Mouse (Mus musculus): ENCODE results near the gene Gm17428. TPM values are rescaled to one million over a fixed set of nuclear protein-coding genes. Genes with fewer than 3 reads are reported as not detected.
"Not testable (repeated sequence)": the region's sequence is repeated elsewhere in the genome, so short reads cannot be mapped to it uniquely, and the experiment has no call there.

Gm17428 gene
- total and polyA plus RNA-seq, 3 experiments: not detected

DNA sequence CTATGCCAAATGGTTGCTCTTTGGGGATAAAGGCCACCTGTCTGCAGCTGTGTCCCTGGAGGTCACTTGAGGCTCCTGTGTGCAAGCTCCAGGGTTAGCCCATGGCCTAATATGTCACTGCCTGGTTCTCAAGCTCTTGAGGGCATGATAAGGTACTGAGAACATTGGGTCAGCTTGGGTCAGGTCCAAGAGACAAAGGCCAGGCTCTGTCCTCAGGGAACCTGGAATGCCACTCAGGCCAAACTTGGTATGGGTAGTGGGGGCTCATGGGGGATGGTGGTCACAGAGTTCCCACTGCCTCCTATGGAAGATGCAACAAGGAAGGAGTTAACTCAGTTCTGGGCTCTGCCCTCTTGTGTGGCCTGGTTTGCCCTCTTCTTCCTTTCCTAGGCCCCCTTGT lies 8.4 kb upstream of the Gm17428 start:
- no peak overlapping the region for H3K9ac ChIP-seq (ENCODE audit: control insufficient read depth, low read depth, low read length, poor library complexity, severe bottlenecking)
- no peak for DNase-seq (ENCODE audit: low read depth, low spot score)
- no peaks in the 10 kb centered on the region for H3K9me3 ChIP-seq (replicated peaks; ENCODE audit: insufficient read depth, low read length)
- no peaks in the 10 kb centered on the region for H3K4me1 ChIP-seq (ENCODE audit: control insufficient read depth in 1 of 2, insufficient read depth in 2 of 2, low read length in 2 of 2)
- H3K27ac ChIP-seq (ENCODE audit: control insufficient read depth, low read depth, low read length): no peak overlapping the region
- TF ChIP-seq ZKSCAN1 (IDR thresholded peaks at IDR 0.05; ENCODE audit: low read depth, low read length): no peak
- TF ChIP-seq TCF12 (IDR thresholded peaks at IDR 0.05; ENCODE audit: low read depth, low read length): no peak
- no peak for TF ChIP-seq USF2 (IDR thresholded peaks at IDR 0.05; ENCODE audit: borderline replicate concordance in 1 of 2, insufficient read depth in 1 of 2, low read depth in 1 of 2, low read length in 2 of 2)
- TF ChIP-seq POLR2AphosphoS2 (IDR thresholded peaks at IDR 0.05; ENCODE audit: low read length): no peak
- no peak for TF ChIP-seq POLR2AphosphoS5 (IDR thresholded peaks at IDR 0.05; ENCODE audit: borderline replicate concordance, low read depth, low read length)
- H3K27me3 ChIP-seq (ENCODE audit: control insufficient read depth in 1 of 2, insufficient read depth in 2 of 2, low read length in 2 of 2): peaks cover 0 to 9% of the 10 kb centered on the region in 2 experiments; a peak in 3 of 4 replicates
- H3K79me2 ChIP-seq (ENCODE audit: control insufficient read depth, insufficient read depth, low read length, poor library complexity): no peaks in the 10 kb centered on the region
- H3K36me3 ChIP-seq (ENCODE audit: control insufficient read depth in 1 of 2, insufficient read depth in 2 of 2, low read length in 2 of 2): no peaks in the 10 kb centered on the region
- H3K4me3 ChIP-seq (ENCODE audit: control insufficient read depth in 1 of 2, insufficient read depth in 1 of 2, low read depth in 2 of 2, low read length in 2 of 2): no peak overlapping the region

DNA sequence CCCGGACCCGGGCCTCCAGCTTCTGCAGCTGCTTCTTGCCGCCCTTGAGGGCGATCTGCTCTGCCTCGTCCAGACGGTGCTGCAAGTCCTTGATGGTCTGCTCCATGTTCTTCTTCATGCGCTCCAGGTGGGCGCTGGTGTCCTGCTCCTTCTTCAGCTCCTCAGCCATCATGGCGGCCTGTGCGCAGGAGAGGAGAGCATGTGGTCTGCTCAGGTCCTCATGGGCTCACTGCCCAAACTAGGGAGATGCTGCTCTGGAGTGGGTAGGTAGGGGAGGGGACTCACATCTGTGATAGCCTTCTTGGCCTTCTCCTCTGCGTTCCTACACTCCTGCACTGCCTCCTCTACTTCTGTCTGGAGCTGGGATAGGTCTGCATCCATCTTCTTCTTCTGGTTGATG lies 3.9 kb upstream of the Gm17428 start:
- H3K36me3 ChIP-seq (ENCODE audit: control insufficient read depth in 1 of 2, insufficient read depth in 2 of 2, low read length in 2 of 2); DNase-seq (ENCODE audit: low read depth, low spot score): not testable (repeated sequence)

GRCm38 (mm10) chr14:54974068-54974791 lies 2.5 kb upstream of the Gm17428 start:
- Histone ChIP-seq H3K79me2 (ENCODE audit: control insufficient read depth, insufficient read depth, low read length, poor library complexity) (no peaks in the 10 kb centered on the region), H3K4me3 (ENCODE audit: control insufficient read depth in 1 of 2, insufficient read depth in 1 of 2, low read depth in 2 of 2, low read length in 2 of 2) (no peak overlapping the region), H3K4me1 (ENCODE audit: control insufficient read depth in 1 of 2, insufficient read depth in 2 of 2, low read length in 2 of 2) (no peaks in the 10 kb centered on the region), H3K9ac (ENCODE audit: control insufficient read depth, low read depth, low read length, poor library complexity, severe bottlenecking) (no peak overlapping the region), H3K36me3 (ENCODE audit: control insufficient read depth in 1 of 2, insufficient read depth in 2 of 2, low read length in 2 of 2) (no peaks in the 10 kb centered on the region), H3K27me3 (ENCODE audit: control insufficient read depth in 1 of 2, insufficient read depth in 2 of 2, low read length in 2 of 2) (peaks cover 7 to 13% of the 10 kb centered on the region in 2 experiments), H3K9me3 (replicated peaks; ENCODE audit: insufficient read depth, low read length) (no peaks in the 10 kb centered on the region), H3K27ac (ENCODE audit: control insufficient read depth, low read depth, low read length) (no peak overlapping the region)
- no peak for TF ChIP-seq MAFK (IDR thresholded peaks at IDR 0.05; ENCODE audit: borderline replicate concordance, low read depth, low read length)
- no peak for DNase-seq (ENCODE audit: low read depth, low spot score)

More for the DNA sequence above, 3.9 kb upstream of the Gm17428 start:
- H3K9me3 ChIP-seq (replicated peaks; ENCODE audit: insufficient read depth, low read length); H3K27ac ChIP-seq (ENCODE audit: control insufficient read depth, low read depth, low read length); H3K79me2 ChIP-seq (ENCODE audit: control insufficient read depth, insufficient read depth, low read length, poor library complexity); H3K9ac ChIP-seq (ENCODE audit: control insufficient read depth, low read depth, low read length, poor library complexity, severe bottlenecking); H3K4me1 ChIP-seq (ENCODE audit: control insufficient read depth in 1 of 2, insufficient read depth in 2 of 2, low read length in 2 of 2); H3K4me3 ChIP-seq (ENCODE audit: control insufficient read depth in 1 of 2, insufficient read depth in 1 of 2, low read depth in 2 of 2, low read length in 2 of 2): not testable (repeated sequence)
- peaks cover 7 to 15% of the 10 kb centered on the region in 2 experiments for H3K27me3 ChIP-seq (ENCODE audit: control insufficient read depth in 1 of 2, insufficient read depth in 2 of 2, low read length in 2 of 2)

DNA sequence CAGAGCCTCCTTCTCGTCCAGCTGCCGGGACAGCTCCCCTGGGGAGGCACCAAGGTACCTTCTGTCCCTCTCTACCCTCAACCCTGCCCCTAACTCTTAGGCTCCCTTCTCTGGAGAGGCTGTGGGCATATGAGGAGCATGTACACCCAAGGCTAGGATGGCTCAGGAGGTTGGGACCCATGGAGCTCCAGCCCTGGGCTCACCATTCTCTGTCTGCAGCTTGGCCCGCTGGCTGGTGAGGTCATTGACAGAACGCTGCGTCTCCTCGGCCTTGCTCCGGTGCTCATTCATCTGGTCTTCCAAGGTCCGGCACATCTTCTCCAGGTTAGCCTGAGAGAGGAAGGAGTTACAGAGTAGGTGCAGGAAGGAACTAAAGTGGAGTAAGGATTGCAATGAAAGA lies 1.9 kb downstream of the Gm17428 start:
- Histone ChIP-seq H3K79me2 (ENCODE audit: control insufficient read depth, insufficient read depth, low read length, poor library complexity) (no peaks in the 10 kb centered on the region), H3K27me3 (ENCODE audit: control insufficient read depth in 1 of 2, insufficient read depth in 2 of 2, low read length in 2 of 2) (peaks cover 7 to 10% of the 10 kb centered on the region in 2 experiments), H3K9me3 (replicated peaks; ENCODE audit: insufficient read depth, low read length) (no peaks in the 10 kb centered on the region), H3K27ac (ENCODE audit: control insufficient read depth, low read depth, low read length) (no peak overlapping the region), H3K9ac (ENCODE audit: control insufficient read depth, low read depth, low read length, poor library complexity, severe bottlenecking) (no peak overlapping the region), H3K36me3 (ENCODE audit: control insufficient read depth in 1 of 2, insufficient read depth in 2 of 2, low read length in 2 of 2) (no peaks in the 10 kb centered on the region), H3K4me1 (ENCODE audit: control insufficient read depth in 1 of 2, insufficient read depth in 2 of 2, low read length in 2 of 2) (no peaks in the 10 kb centered on the region), H3K4me3 (ENCODE audit: control insufficient read depth in 1 of 2, insufficient read depth in 1 of 2, low read depth in 2 of 2, low read length in 2 of 2) (no peak overlapping the region)
- TF ChIP-seq ELF1 (IDR thresholded peaks at IDR 0.05; ENCODE audit: low read depth, low read length): no peak
- no peak for TF ChIP-seq MAFK (IDR thresholded peaks at IDR 0.05; ENCODE audit: borderline replicate concordance, low read depth, low read length)
- no peak for TF ChIP-seq TBP (IDR thresholded peaks at IDR 0.05; ENCODE audit: low read depth, low read length)
- no peak for TF ChIP-seq MYC (IDR thresholded peaks at IDR 0.05; ENCODE audit: low read depth, low read length)
- TF ChIP-seq MAZ (IDR thresholded peaks at IDR 0.05; ENCODE audit: low read depth, low read length): no peak
- TF ChIP-seq JUND (IDR thresholded peaks at IDR 0.05; ENCODE audit: low read depth, low read length): no peak
- DNase-seq (ENCODE audit: low read depth, low spot score): no peak

All from MEL (cell line).